Mouse (Mus musculus) bone marrow, adult 2 months (tissue): ENCODE measurements around the gene Rnaseh2c. TPM values are rescaled to one million over a fixed set of nuclear protein-coding genes. Genes with fewer than 3 reads are reported as not detected.

ENCODE experiments used
- H3K27ac ChIP-seq: fragments of 200-500 bp; 2 replicates; pipeline ENCODE4 v1.5.1; 2012; ENCODE audit warnings: low read depth, mild to moderate bottlenecking, control low read depth, inconsistent platforms, low read length; ENCODE audit not compliant: control insufficient read depth, poor library complexity, insufficient read depth
- H3K4me1 ChIP-seq: fragments of 200-500 bp; 2 replicates; pipeline ENCODE4 v1.6.1; 2011; ENCODE audit warnings: low read length; ENCODE audit not compliant: control insufficient read depth, insufficient read depth
- H3K4me3 ChIP-seq: fragments of 200-500 bp; replicated peaks from 2 replicates; pipeline ENCODE3; 2011; ENCODE audit warnings: mild to moderate bottlenecking, low read depth, low read length, control low read depth; ENCODE audit not compliant: control insufficient read depth
- CTCF ChIP-seq: fragments of 200-500 bp; IDR thresholded peaks from 2 replicates; pipeline ENCODE4 v1.5.1; 2011; ENCODE audit warnings: low read length, control low read depth; ENCODE audit not compliant: control insufficient read depth, insufficient read depth
- POLR2A ChIP-seq: fragments of 200-500 bp; IDR thresholded peaks from 2 replicates; pipeline ENCODE4 v1.6.1; 2011; ENCODE audit warnings: low read depth, mild to moderate bottlenecking, control low read depth, low read length, borderline replicate concordance; ENCODE audit not compliant: control insufficient read depth
- WGBS: fragments of 180-500 bp; shearing (Covaris S2); methylation state at CpG from one replicate; pipeline ENCODE4 v1.1.7; 2018; 5-methylcytosine and 5-hydroxymethylcytosine counted together
- polyA plus RNA-seq: library from polyadenylated mRNA; stranded (reverse); fragments of >200 nt; gene quantifications from 2 replicates; pipeline ENCODE4 v1.2.4, GENCODE M21; 2011; ENCODE audit warnings: low replicate concordance; ENCODE audit not compliant: missing spikeins, insufficient read depth, insufficient read length

Gene Rnaseh2c
- 68.6 and 132 TPM in 2 replicates for polyA plus RNA-seq

DNA sequence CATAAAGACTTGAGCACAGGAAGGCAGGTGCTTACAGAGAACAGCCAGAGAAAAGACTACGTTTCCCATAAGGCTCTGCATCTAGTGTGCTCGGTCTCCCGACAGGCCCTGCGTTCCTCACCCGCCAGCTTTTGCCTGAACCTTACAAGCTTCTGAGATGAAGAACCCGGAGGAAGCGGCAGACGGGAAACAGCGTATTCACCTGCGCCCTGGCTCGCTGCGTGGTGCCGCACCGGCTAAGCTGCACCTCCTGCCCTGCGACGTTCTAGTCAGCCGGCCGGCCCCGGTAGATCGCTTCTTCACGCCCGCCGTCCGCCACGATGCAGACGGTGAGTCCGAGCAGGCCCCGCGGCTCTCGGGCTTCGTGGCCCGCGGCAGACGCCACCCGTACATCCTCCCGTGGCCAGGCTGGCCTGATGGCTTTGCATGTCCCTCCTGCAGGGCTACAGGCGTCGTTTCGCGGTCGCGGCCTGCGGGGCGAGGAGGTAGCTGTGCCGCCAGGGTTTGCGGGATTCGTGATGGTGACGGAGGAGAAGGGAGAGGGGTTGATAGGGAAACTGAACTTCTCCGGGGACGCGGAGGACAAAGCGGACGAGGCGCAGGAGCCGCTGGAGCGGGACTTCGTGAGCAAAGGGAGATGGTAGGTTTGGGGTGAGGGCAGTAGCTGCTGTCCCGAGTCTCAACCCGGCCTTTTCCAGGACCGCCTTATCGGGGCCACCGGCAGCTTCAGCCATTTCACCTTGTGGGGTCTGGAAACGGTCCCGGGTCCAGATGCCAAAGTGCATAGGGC lies at the start of gene Rnaseh2c:
Gene Rnaseh2c (plus strand): TSS at position 122 of the 790 bp plus-strand sequence.
- H3K27ac ChIP-seq, result peak within 1 kb of the TSS; percentile 93

DNA sequence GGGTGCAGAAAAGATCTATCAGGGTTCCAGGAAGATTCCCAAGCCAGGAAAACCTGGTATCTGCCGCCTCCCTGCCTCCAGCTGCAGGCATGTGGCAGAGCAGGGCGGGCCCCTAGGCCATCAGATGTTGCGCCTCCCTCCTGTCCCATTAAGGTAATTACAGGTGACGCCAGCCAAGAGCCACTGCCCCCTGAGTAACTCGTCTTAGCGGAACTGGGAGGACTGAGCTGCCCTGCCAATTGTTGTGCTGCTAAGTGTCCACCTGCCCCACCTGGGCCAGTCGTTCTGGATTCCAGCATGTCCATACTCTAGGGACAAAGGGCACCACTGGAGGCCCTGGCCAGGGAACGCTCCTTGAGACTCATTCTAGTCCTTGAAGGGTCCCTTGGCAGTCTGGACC lies 47.9 kb upstream of the Rnaseh2c start:
- no peak overlapping the region for H3K27ac ChIP-seq
- 87% methylated on average over 8 of the region's 8 CpGs for WGBS
- no peaks in the 10 kb centered on the region for H3K4me1 ChIP-seq
- H3K4me3 ChIP-seq, result no peak overlapping the region
- no peak for TF ChIP-seq POLR2A
- TF ChIP-seq CTCF, result no peak

More for the DNA sequence above, at the start of gene Rnaseh2c:
- Histone ChIP-seq H3K4me3 (peak within 1 kb of the TSS; percentile 93), H3K4me1 (peaks cover 7% of the 10 kb centered on the region)
- TF ChIP-seq POLR2A (peak; percentile 87), CTCF (no peak)
- under 1% methylated on average over 64 of the region's 64 CpGs for WGBS

DNA sequence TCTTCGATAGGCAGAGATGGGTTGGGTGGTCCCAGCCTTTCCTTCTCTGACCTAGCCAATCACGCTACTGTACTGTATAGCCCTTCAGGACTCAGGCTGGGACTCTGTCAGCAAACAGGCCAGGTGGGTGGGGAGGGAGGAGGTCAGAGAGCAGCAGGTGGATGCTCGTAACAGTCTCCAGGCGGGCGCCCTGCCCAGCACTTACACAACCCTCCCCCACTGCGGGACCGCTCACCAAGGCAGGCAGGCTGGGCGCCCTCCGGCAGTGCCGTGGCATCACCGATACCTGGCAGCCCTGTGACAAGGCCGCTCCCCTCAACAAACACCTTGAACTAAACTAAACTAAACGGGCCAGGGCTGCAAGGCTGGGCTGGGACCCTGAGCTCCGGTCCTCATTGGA lies 47.5 kb upstream of the Rnaseh2c start:
- H3K27ac ChIP-seq, result no peak overlapping the region
- no peaks in the 10 kb centered on the region for H3K4me1 ChIP-seq
- no peak overlapping the region for H3K4me3 ChIP-seq
- TF ChIP-seq CTCF (no peak), POLR2A (no peak)
- WGBS, result 86% methylated on average over 14 of the region's 14 CpGs

DNA sequence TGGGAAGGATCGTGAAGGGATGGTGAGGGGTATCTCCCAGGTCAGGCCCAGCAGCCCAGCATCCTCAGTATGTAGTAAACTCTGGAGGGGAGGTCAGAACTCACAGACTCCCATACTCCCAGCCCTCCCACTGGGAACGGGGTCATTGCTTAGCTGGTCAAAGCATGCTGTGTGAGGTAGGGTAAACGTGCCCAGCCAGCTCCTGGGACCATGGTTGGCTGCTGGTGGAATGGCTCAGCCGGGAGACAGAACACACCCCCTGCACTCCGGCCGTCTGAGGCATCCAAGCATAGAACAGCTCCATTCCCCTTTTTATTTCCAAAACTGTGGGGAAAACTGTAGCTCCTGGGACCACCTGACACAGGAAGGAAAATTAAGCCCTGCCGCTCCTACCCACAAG lies 43.5 kb upstream of the Rnaseh2c start:
- no peak for TF ChIP-seq CTCF
- TF ChIP-seq POLR2A, result no peak
- H3K4me1 ChIP-seq, result no peaks in the 10 kb centered on the region; the same call in 1 of the 2 replicates
- 66% methylated on average over 7 of the region's 7 CpGs for WGBS
- no peak overlapping the region for H3K27ac ChIP-seq
- no peak overlapping the region for H3K4me3 ChIP-seq

DNA sequence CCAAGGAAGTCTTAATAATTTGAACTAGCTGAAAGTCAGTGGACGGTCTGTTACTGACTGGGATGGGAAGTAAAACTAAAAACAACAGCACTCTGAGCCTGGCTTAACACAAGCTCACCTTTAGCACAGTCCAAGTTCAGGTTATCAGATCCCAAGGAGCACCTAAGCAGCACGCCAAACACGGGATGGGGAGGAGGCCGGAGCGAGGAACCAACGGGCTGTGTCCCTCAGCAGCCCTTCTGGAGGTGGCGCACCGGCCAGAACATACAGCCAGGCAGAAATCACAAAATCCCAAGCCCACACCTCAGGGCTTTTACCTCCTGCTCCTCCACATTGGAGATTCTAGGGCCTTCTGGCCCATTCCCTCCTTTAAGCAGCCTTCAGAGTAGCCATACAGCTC lies 42.9 kb upstream of the Rnaseh2c start:
- TF ChIP-seq CTCF (no peak), POLR2A (no peak)
- no peak overlapping the region for H3K27ac ChIP-seq
- H3K4me3 ChIP-seq, result no peak overlapping the region
- H3K4me1 ChIP-seq, result no peaks in the 10 kb centered on the region; the same call in 1 of the 2 replicates
- 77% methylated on average over 8 of the region's 8 CpGs for WGBS

DNA sequence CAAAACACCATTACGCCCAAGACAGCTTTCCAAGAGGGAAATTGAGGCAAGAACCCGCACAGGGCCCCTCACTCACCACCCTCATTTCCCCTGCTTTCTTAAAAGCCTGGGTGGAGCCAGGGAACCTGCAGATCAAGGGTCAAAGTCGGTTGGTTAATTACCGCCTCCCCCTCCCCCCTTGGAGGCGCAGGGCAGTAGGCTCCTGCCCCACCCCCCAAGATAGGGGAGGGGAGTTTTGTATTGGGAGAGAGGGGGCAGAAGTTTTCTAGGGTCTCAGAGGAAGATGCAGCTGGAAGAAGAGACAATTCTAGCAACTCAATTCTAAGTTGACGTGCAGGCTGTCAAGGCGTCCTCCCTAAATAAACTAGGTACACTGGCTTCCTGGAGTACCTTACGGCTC lies 42.4 kb upstream of the Rnaseh2c start:
- TF ChIP-seq POLR2A, result no peak
- no peak for TF ChIP-seq CTCF
- no peak overlapping the region for H3K27ac ChIP-seq
- H3K4me1 ChIP-seq, result no peaks in the 10 kb centered on the region; the same call in 1 of the 2 replicates
- no peak overlapping the region for H3K4me3 ChIP-seq
- WGBS, result 52% methylated on average over 8 of the region's 8 CpGs

DNA sequence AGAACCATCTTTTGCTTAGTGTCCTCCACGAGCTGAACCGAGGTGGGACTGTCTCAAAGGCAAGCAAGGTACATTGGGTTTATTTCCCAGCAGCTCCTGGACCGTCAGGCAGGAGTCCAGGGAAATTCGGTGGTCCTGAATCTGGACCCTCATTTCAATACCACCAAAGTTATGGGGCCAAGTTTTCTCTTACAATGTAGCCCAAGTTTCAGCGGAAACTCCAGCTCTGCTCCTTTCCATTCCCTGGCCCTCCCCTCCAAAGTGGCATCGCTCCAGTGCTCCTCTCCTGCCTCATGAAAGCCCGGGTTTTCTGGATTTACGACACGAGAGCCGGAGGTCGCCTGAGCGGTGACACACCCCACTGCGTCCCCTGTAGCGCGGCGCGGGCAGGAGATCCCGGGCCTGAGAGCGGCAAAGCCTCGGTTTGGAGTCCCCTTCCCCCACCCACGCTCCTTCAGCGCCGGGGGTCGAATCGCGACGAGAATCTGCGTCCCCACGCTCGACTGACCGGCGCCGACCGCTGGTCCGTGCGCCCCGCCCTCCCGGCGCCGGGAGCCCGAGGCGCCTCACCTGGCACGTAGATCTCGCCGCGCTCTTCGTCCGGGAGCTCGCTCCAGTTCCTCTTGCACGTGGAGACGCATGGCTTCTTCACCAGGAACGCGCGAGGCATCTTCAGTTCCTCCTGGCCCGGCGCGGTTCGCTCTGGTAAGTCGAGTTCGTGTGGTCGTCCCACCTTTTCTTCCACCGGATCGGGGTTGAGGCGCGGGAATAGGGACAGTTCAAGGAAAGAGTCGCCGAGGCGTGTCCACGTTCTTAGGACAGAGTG lies 41.8 kb upstream of the Rnaseh2c start:
- Histone ChIP-seq H3K27ac (no peak overlapping the region; the same call in 1 of the 2 replicates), H3K4me1 (no peaks in the 10 kb centered on the region; the same call in 1 of the 2 replicates), H3K4me3 (no peak overlapping the region)
- TF ChIP-seq CTCF (no peak), POLR2A (no peak; the same call in 1 of the 2 replicates)
- WGBS, result 2% methylated on average over 69 of the region's 69 CpGs

DNA sequence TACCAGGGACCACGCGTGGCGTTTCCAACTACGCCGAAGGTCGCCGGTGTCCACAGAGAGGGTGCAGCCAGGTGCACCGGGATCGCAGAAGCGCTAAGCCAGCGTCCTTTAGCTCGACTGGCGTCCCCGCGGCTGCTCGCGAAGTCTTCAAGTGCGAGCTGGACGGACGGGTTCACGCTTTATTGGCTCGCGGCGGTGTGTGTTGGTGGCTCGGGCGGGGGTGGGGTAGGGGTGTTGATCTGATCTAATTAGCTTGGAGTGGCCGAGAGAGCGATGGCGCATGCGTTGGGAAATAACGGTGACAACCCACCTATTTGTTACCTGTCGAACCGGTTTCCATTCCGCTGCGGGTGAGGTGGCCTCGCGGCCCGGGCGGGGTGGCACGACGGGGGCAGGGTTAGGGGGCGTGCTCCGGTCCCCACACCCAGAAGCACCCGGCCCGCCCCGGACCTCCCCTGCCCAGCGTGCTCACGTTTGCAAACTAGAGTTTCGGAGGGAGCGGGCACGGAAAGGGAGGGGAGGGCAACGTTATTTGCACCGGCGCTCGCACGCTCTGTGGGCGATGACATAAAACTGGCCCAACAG lies 41.1 kb upstream of the Rnaseh2c start, which contains the start of gene Ovol1:
Gene Ovol1 (minus strand): TSS at position 190 of the 585 bp plus-strand sequence.
- H3K4me3 ChIP-seq, result no peak within 1 kb of the TSS
- H3K4me1 ChIP-seq, result no peaks in the 10 kb centered on the region; the same call in 1 of the 2 replicates
- no peak within 1 kb of the TSS; the same call in 1 of the 2 replicates for H3K27ac ChIP-seq
- TF ChIP-seq CTCF (no peak), POLR2A (no peak)
- WGBS, result 1% methylated on average over 57 of the region's 57 CpGs
